Mouse (Mus musculus): ENCODE data around the gene Slc17a5. TPM values are rescaled to one million over a fixed set of nuclear protein-coding genes. Genes with fewer than 3 reads are reported as not detected.

Slc17a5 gene
- polyA plus RNA-seq, 1 experiment from 2014 or later: 10.0 TPM

DNA sequence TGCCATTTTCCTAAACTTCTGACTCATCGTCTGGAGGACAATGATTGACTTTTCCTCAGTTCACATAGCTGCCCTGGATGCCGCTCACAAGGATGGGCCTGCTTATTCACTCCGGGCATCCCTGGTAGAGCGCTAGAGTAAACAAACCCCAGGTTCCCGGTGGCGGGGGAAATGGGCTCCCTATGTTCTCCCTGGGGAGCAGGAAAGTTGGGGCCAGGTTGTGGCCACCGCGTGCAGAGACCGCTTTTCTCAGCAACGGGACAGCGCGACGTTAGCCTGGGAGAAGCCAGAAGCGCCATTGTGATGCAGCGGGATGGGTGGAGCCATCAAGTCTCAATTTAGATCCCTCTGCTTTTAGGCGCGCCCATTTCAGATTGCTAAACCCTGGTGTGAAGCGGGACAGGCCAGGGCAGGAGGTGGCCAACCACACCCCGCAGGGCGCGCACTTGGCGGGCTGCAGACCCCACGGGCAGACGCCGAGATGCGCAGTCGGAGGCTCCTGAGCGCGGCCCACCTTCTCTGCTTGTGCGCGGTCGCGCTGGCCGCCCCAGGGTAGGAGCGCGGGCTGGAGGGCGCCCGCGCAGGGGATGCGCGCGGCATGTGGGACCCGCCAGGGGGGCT lies 27.7 kb upstream of the Slc17a5 start, which contains the start of gene Cd109:
TSS of gene Cd109 (plus strand) at position 146 of the 621 bp plus-strand sequence.
- Histone ChIP-seq H3K9me3 (ENCODE audit: control insufficient read depth, low read length) (no peaks in the 10 kb centered on the region), H3K9ac (ENCODE audit: low read length) (peak within 1 kb of the TSS; percentile 69), H3K27me3 (ENCODE audit: control insufficient read depth, insufficient read depth, low read length) (no peaks in the 10 kb centered on the region), H3K27ac (replicated peaks) (peak within 1 kb of the TSS; percentile 86), H3K4me2 (replicated peaks; ENCODE audit: low read depth) (peak within 1 kb of the TSS; percentile 82), H3K36me3 (ENCODE audit: control insufficient read depth, insufficient read depth, low read length) (no peaks in the 10 kb centered on the region), H3K4me3 (ENCODE audit: low read depth, low read length) (peak within 1 kb of the TSS; percentile 55), H3K4me1 (replicated peaks; ENCODE audit: control insufficient read depth, insufficient read depth) (no peaks in the 10 kb centered on the region)
- ATAC-seq (ENCODE audit: low FRiP score, low TSS enrichment): peak; percentile 73
- peak; percentile 21 for DNase-seq (ENCODE audit: low spot score)
- 1% methylated on average over 42 of the region's 43 CpGs for WGBS
- TF ChIP-seq CTCF (IDR thresholded peaks at IDR 0.05; ENCODE audit: low read depth) (no peak), EP300 (optimal IDR thresholded peaks at IDR 0.05) (no peak)

DNA sequence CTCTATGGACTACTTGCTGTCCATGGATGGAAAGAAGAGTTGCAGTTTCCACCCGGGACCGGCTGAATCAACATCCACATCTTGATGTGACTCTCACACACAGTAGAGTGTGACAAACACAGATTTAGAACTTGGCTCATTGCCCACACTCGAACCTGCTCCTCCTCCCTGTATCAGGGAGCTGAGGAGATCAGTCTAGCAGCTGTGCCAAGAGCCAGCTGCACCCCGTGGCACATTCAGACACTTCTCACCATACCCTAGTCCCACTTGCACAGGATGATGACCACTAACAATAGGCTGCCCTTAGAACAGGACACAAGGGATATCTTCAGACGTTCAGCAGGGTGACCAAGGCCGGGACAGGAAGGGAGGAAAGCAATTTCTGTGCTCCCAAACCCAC lies 26.4 kb upstream of the Slc17a5 start:
- ATAC-seq (ENCODE audit: low FRiP score, low TSS enrichment) (no peak), DNase-seq (ENCODE audit: low spot score) (no peak)
- TF ChIP-seq CTCF (IDR thresholded peaks at IDR 0.05; ENCODE audit: low read depth) (no peak), EP300 (optimal IDR thresholded peaks at IDR 0.05) (no peak)

GRCm38 (mm10) chr9:78601046-78601730 lies 13.3 kb upstream of the Slc17a5 start:
- no peak for ATAC-seq (ENCODE audit: low FRiP score, low TSS enrichment)
- no peak overlapping the region for H3K4me2 ChIP-seq (replicated peaks; ENCODE audit: low read depth)
- no peak overlapping the region for H3K27ac ChIP-seq (replicated peaks)
- no peak overlapping the region for H3K4me3 ChIP-seq (ENCODE audit: low read depth, low read length)
- H3K27me3 ChIP-seq (ENCODE audit: control insufficient read depth, insufficient read depth, low read length): no peaks in the 10 kb centered on the region
- no peak for DNase-seq (ENCODE audit: low spot score)
- no peaks in the 10 kb centered on the region for H3K4me1 ChIP-seq (replicated peaks; ENCODE audit: control insufficient read depth, insufficient read depth)
- H3K36me3 ChIP-seq (ENCODE audit: control insufficient read depth, insufficient read depth, low read length): no peaks in the 10 kb centered on the region
- WGBS: 46% methylated on average over 4 of the region's 4 CpGs
- no peak for TF ChIP-seq EP300 (optimal IDR thresholded peaks at IDR 0.05)
- peak; percentile 69 for TF ChIP-seq CTCF (IDR thresholded peaks at IDR 0.05; ENCODE audit: low read depth)
- H3K9ac ChIP-seq (ENCODE audit: low read length): no peak overlapping the region
- no peaks in the 10 kb centered on the region for H3K9me3 ChIP-seq (ENCODE audit: control insufficient read depth, low read length)

More for the DNA sequence above, 26.4 kb upstream of the Slc17a5 start:
- Histone ChIP-seq H3K27ac (replicated peaks) (no peak overlapping the region), H3K9ac (ENCODE audit: low read length) (no peak overlapping the region), H3K9me3 (ENCODE audit: control insufficient read depth, low read length) (no peaks in the 10 kb centered on the region), H3K4me1 (replicated peaks; ENCODE audit: control insufficient read depth, insufficient read depth) (no peaks in the 10 kb centered on the region), H3K4me3 (ENCODE audit: low read depth, low read length) (no peak overlapping the region), H3K4me2 (replicated peaks; ENCODE audit: low read depth) (no peak overlapping the region), H3K36me3 (ENCODE audit: control insufficient read depth, insufficient read depth, low read length) (no peaks in the 10 kb centered on the region), H3K27me3 (ENCODE audit: control insufficient read depth, insufficient read depth, low read length) (no peaks in the 10 kb centered on the region)
- WGBS: 46% methylated on average over 6 of the region's 6 CpGs

GRCm38 (mm10) chr9:78599927-78600326 lies 12.1 kb upstream of the Slc17a5 start:
- ATAC-seq (ENCODE audit: low FRiP score, low TSS enrichment) (no peak), DNase-seq (ENCODE audit: low spot score) (no peak)
- H3K27ac ChIP-seq (replicated peaks): no peak overlapping the region
- H3K36me3 ChIP-seq (ENCODE audit: control insufficient read depth, insufficient read depth, low read length): no peaks in the 10 kb centered on the region
- H3K4me2 ChIP-seq (replicated peaks; ENCODE audit: low read depth): no peak overlapping the region
- no peak overlapping the region for H3K4me3 ChIP-seq (ENCODE audit: low read depth, low read length)
- H3K4me1 ChIP-seq (replicated peaks; ENCODE audit: control insufficient read depth, insufficient read depth): no peaks in the 10 kb centered on the region
- 56% methylated on average over 5 of the region's 5 CpGs for WGBS
- no peak for TF ChIP-seq CTCF (IDR thresholded peaks at IDR 0.05; ENCODE audit: low read depth)
- TF ChIP-seq EP300 (optimal IDR thresholded peaks at IDR 0.05): no peak
- no peak overlapping the region for H3K9ac ChIP-seq (ENCODE audit: low read length)
- H3K9me3 ChIP-seq (ENCODE audit: control insufficient read depth, low read length): no peaks in the 10 kb centered on the region
- H3K27me3 ChIP-seq (ENCODE audit: control insufficient read depth, insufficient read depth, low read length): no peaks in the 10 kb centered on the region

- Histone ChIP-seq H3K4me1 (replicated peaks; ENCODE audit: control insufficient read depth, insufficient read depth) (no peaks in the 10 kb centered on the region), H3K9me3 (ENCODE audit: control insufficient read depth, low read length) (no peaks in the 10 kb centered on the region), H3K4me2 (replicated peaks; ENCODE audit: low read depth) (no peak overlapping the region), H3K9ac (ENCODE audit: low read length) (no peak overlapping the region), H3K27me3 (ENCODE audit: control insufficient read depth, insufficient read depth, low read length) (no peaks in the 10 kb centered on the region), H3K36me3 (ENCODE audit: control insufficient read depth, insufficient read depth, low read length) (no peaks in the 10 kb centered on the region), H3K27ac (replicated peaks) (no peak overlapping the region), H3K4me3 (ENCODE audit: low read depth, low read length) (no peak overlapping the region)
- TF ChIP-seq EP300 (optimal IDR thresholded peaks at IDR 0.05) (no peak), CTCF (IDR thresholded peaks at IDR 0.05; ENCODE audit: low read depth) (peak; percentile 86)
- DNase-seq (ENCODE audit: low spot score): peak; percentile 34
- no peak for ATAC-seq (ENCODE audit: low FRiP score, low TSS enrichment)
- WGBS: 3% methylated on average over 5 of the region's 5 CpGs
Observed at GRCm38 (mm10) chr9:78596834-78597233, 9.0 kb upstream of the Slc17a5 start.

All from stomach, postnatal 0 days (tissue).